Mouse (Mus musculus): ENCODE measurements at regions not wholly inside any gene's neighbourhood (a gene's known extent, or its start where the extent isn't known, plus 50 kb on each side); places are given as distances from the start of the nearest gene placed in this dataset.

- no peak overlapping the region for H3K27ac ChIP-seq (ENCODE audit: low read length)
- H3K36me3 ChIP-seq (ENCODE audit: insufficient read depth, low read length), result no peaks in the 10 kb centered on the region
- no peak for ATAC-seq (ENCODE audit: low FRiP score, low TSS enrichment)
- H3K9ac ChIP-seq (replicated peaks; ENCODE audit: low read length), result no peak overlapping the region
- H3K4me3 ChIP-seq (ENCODE audit: low read length), result no peak overlapping the region
- H3K4me2 ChIP-seq (replicated peaks; ENCODE audit: low read depth, low read length), result no peak overlapping the region
- H3K4me1 ChIP-seq (ENCODE audit: insufficient read depth, low read length), result no peaks in the 10 kb centered on the region
- WGBS, result 86% methylated on average over 11 of the region's 11 CpGs
- no peaks in the 10 kb centered on the region; the same call in 1 of the 2 replicates for H3K9me3 ChIP-seq (ENCODE audit: low read length)
- H3K27me3 ChIP-seq (ENCODE audit: insufficient read depth, low read length), result peaks cover 5% of the 10 kb centered on the region; the same call in 1 of the 2 replicates
Measured at GRCm38 (mm10) chr16:90666271-90666986, 60.8 kb downstream of the Mis18a start.

- no peak for ATAC-seq (ENCODE audit: low FRiP score, low TSS enrichment)
- H3K4me2 ChIP-seq (replicated peaks; ENCODE audit: low read depth, low read length), result no peak overlapping the region
- H3K36me3 ChIP-seq (ENCODE audit: insufficient read depth, low read length), result no peaks in the 10 kb centered on the region
- no peak overlapping the region for H3K4me3 ChIP-seq (ENCODE audit: low read length)
- H3K27me3 ChIP-seq (ENCODE audit: insufficient read depth, low read length), result peaks cover 5% of the 10 kb centered on the region; the same call in 1 of the 2 replicates
- no peak overlapping the region for H3K9ac ChIP-seq (replicated peaks; ENCODE audit: low read length)
- H3K4me1 ChIP-seq (ENCODE audit: insufficient read depth, low read length), result no peaks in the 10 kb centered on the region
- 68% methylated on average over 9 of the region's 9 CpGs for WGBS
- no peak overlapping the region for H3K27ac ChIP-seq (ENCODE audit: low read length)
- no peaks in the 10 kb centered on the region; the same call in 1 of the 2 replicates for H3K9me3 ChIP-seq (ENCODE audit: low read length)
Measured at GRCm38 (mm10) chr16:90664086-90664485, 63.1 kb downstream of the Mis18a start.

GRCm38 (mm10) chr16:90658050-90658449 lies 69.2 kb downstream of the Mis18a start:
- H3K36me3 ChIP-seq (ENCODE audit: insufficient read depth, low read length), result no peaks in the 10 kb centered on the region
- H3K9me3 ChIP-seq (ENCODE audit: low read length), result no peaks in the 10 kb centered on the region
- no peak overlapping the region for H3K27ac ChIP-seq (ENCODE audit: low read length)
- 92% methylated on average over 7 of the region's 7 CpGs for WGBS
- peaks cover 8% of the 10 kb centered on the region for H3K4me1 ChIP-seq (ENCODE audit: insufficient read depth, low read length)
- H3K4me2 ChIP-seq (replicated peaks; ENCODE audit: low read depth, low read length), result no peak overlapping the region
- no peak for ATAC-seq (ENCODE audit: low FRiP score, low TSS enrichment)
- no peak overlapping the region for H3K4me3 ChIP-seq (ENCODE audit: low read length)
- H3K9ac ChIP-seq (replicated peaks; ENCODE audit: low read length), result no peak overlapping the region
- no peaks in the 10 kb centered on the region; the same call in 1 of the 2 replicates for H3K27me3 ChIP-seq (ENCODE audit: insufficient read depth, low read length)

- Histone ChIP-seq H3K9me3 (ENCODE audit: low read length) (no peaks in the 10 kb centered on the region), H3K27me3 (ENCODE audit: insufficient read depth, low read length) (no peaks in the 10 kb centered on the region), H3K36me3 (ENCODE audit: insufficient read depth, low read length) (no peaks in the 10 kb centered on the region), H3K27ac (ENCODE audit: low read length) (no peak overlapping the region), H3K4me1 (ENCODE audit: insufficient read depth, low read length) (peaks cover 8% of the 10 kb centered on the region), H3K4me2 (replicated peaks; ENCODE audit: low read depth, low read length) (no peak overlapping the region), H3K9ac (replicated peaks; ENCODE audit: low read length) (no peak overlapping the region), H3K4me3 (ENCODE audit: low read length) (no peak overlapping the region)
- WGBS, result 36% methylated on average over 9 of the region's 9 CpGs
- ATAC-seq (ENCODE audit: low FRiP score, low TSS enrichment), result 0 out of 2 replicates have a peak, but pooled peaks have one; percentile 27
Measured at GRCm38 (mm10) chr16:90657027-90657426, 70.2 kb downstream of the Mis18a start.

- 29% methylated on average over 16 of the region's 16 CpGs for WGBS
- no peak overlapping the region for H3K27ac ChIP-seq (ENCODE audit: low read length)
- peak; percentile 57; the same call in 1 of the 2 replicates for ATAC-seq (ENCODE audit: low FRiP score, low TSS enrichment)
Measured at GRCm38 (mm10) chr16:90656571-90657011, 70.6 kb downstream of the Mis18a start.

GRCm38 (mm10) chr16:90654853-90655252 lies 72.4 kb downstream of the Mis18a start:
- Histone ChIP-seq H3K36me3 (ENCODE audit: insufficient read depth, low read length) (no peaks in the 10 kb centered on the region), H3K4me3 (ENCODE audit: low read length) (no peak overlapping the region), H3K4me2 (replicated peaks; ENCODE audit: low read depth, low read length) (no peak overlapping the region), H3K27me3 (ENCODE audit: insufficient read depth, low read length) (no peaks in the 10 kb centered on the region), H3K27ac (ENCODE audit: low read length) (no peak overlapping the region), H3K9me3 (ENCODE audit: low read length) (no peaks in the 10 kb centered on the region), H3K9ac (replicated peaks; ENCODE audit: low read length) (no peak overlapping the region), H3K4me1 (ENCODE audit: insufficient read depth, low read length) (peaks cover 8% of the 10 kb centered on the region)
- no peak for ATAC-seq (ENCODE audit: low FRiP score, low TSS enrichment)
- 92% methylated on average over 5 of the region's 5 CpGs for WGBS

More at GRCm38 (mm10) chr16:90656571-90657011, 70.6 kb downstream of the Mis18a start:
- 0 out of 2 replicates have a peak overlapping the region, but pooled peaks have one; percentile 4 for H3K4me2 ChIP-seq (replicated peaks; ENCODE audit: low read depth, low read length)
- no peaks in the 10 kb centered on the region for H3K9me3 ChIP-seq (ENCODE audit: low read length)
- no peaks in the 10 kb centered on the region for H3K36me3 ChIP-seq (ENCODE audit: insufficient read depth, low read length)
- no peak overlapping the region for H3K4me3 ChIP-seq (ENCODE audit: low read length)
- H3K4me1 ChIP-seq (ENCODE audit: insufficient read depth, low read length), result peaks cover 8% of the 10 kb centered on the region
- no peaks in the 10 kb centered on the region for H3K27me3 ChIP-seq (ENCODE audit: insufficient read depth, low read length)
- H3K9ac ChIP-seq (replicated peaks; ENCODE audit: low read length), result no peak overlapping the region

- no peaks in the 10 kb centered on the region for H3K27me3 ChIP-seq (ENCODE audit: insufficient read depth, low read length)
- H3K9me3 ChIP-seq (ENCODE audit: low read length), result no peaks in the 10 kb centered on the region
- no peak overlapping the region for H3K9ac ChIP-seq (replicated peaks; ENCODE audit: low read length)
- no peak overlapping the region for H3K27ac ChIP-seq (ENCODE audit: low read length)
- no peak overlapping the region for H3K4me2 ChIP-seq (replicated peaks; ENCODE audit: low read depth, low read length)
- peaks cover 8% of the 10 kb centered on the region for H3K4me1 ChIP-seq (ENCODE audit: insufficient read depth, low read length)
- WGBS, result 51% methylated on average over 4 of the region's 4 CpGs
- H3K4me3 ChIP-seq (ENCODE audit: low read length), result no peak overlapping the region
- H3K36me3 ChIP-seq (ENCODE audit: insufficient read depth, low read length), result no peaks in the 10 kb centered on the region
- ATAC-seq (ENCODE audit: low FRiP score, low TSS enrichment), result no peak
Measured at GRCm38 (mm10) chr16:90652821-90653220, 74.4 kb downstream of the Mis18a start.

GRCm38 (mm10) chr16:90648161-90648560 lies 79.0 kb downstream of the Mis18a start:
- no peak overlapping the region for H3K4me3 ChIP-seq (ENCODE audit: low read length)
- ATAC-seq (ENCODE audit: low FRiP score, low TSS enrichment), result no peak
- H3K36me3 ChIP-seq (ENCODE audit: insufficient read depth, low read length), result no peaks in the 10 kb centered on the region
- H3K9ac ChIP-seq (replicated peaks; ENCODE audit: low read length), result no peak overlapping the region
- WGBS, result 84% methylated on average over 4 of the region's 4 CpGs
- no peaks in the 10 kb centered on the region for H3K27me3 ChIP-seq (ENCODE audit: insufficient read depth, low read length)
- no peak overlapping the region for H3K27ac ChIP-seq (ENCODE audit: low read length)
- H3K9me3 ChIP-seq (ENCODE audit: low read length), result no peaks in the 10 kb centered on the region
- no peaks in the 10 kb centered on the region for H3K4me1 ChIP-seq (ENCODE audit: insufficient read depth, low read length)
- H3K4me2 ChIP-seq (replicated peaks; ENCODE audit: low read depth, low read length), result no peak overlapping the region

- Histone ChIP-seq H3K27ac (ENCODE audit: low read length) (no peak overlapping the region), H3K4me2 (replicated peaks; ENCODE audit: low read depth, low read length) (no peak overlapping the region), H3K9ac (replicated peaks; ENCODE audit: low read length) (no peak overlapping the region), H3K36me3 (ENCODE audit: insufficient read depth, low read length) (no peaks in the 10 kb centered on the region), H3K27me3 (ENCODE audit: insufficient read depth, low read length) (no peaks in the 10 kb centered on the region), H3K4me1 (ENCODE audit: insufficient read depth, low read length) (no peaks in the 10 kb centered on the region), H3K4me3 (ENCODE audit: low read length) (no peak overlapping the region), H3K9me3 (ENCODE audit: low read length) (no peaks in the 10 kb centered on the region)
- WGBS, result 82% methylated on average over 6 of the region's 6 CpGs
- no peak for ATAC-seq (ENCODE audit: low FRiP score, low TSS enrichment)
Measured at GRCm38 (mm10) chr16:90642671-90643070, 84.5 kb downstream of the Mis18a start.

GRCm38 (mm10) chr16:90635216-90635615 lies 92.0 kb downstream of the Mis18a start:
- peaks cover 1% of the 10 kb centered on the region; the same call in 1 of the 2 replicates for H3K4me1 ChIP-seq (ENCODE audit: insufficient read depth, low read length)
- H3K27ac ChIP-seq (ENCODE audit: low read length), result no peak overlapping the region
- no peaks in the 10 kb centered on the region for H3K27me3 ChIP-seq (ENCODE audit: insufficient read depth, low read length)
- no peaks in the 10 kb centered on the region for H3K36me3 ChIP-seq (ENCODE audit: insufficient read depth, low read length)
- no peak overlapping the region for H3K4me2 ChIP-seq (replicated peaks; ENCODE audit: low read depth, low read length)
- no peak overlapping the region for H3K9ac ChIP-seq (replicated peaks; ENCODE audit: low read length)
- WGBS, result 54% methylated on average over 12 of the region's 12 CpGs
- no peak for ATAC-seq (ENCODE audit: low FRiP score, low TSS enrichment)
- H3K9me3 ChIP-seq (ENCODE audit: low read length), result no peaks in the 10 kb centered on the region
- H3K4me3 ChIP-seq (ENCODE audit: low read length), result no peak overlapping the region
